Mouse (Mus musculus) megakaryocyte, embryonic 14.5 days (primary cell): ENCODE measurements around the gene Cog1.

Experiments
- FLI1 ChIP-seq: IDR thresholded peaks from 2 replicates; pipeline ENCODE4 v1.6.1; 2012; ENCODE audit warnings: low read length, inconsistent platforms, mixed read lengths
- GATA1 ChIP-seq: IDR thresholded peaks from 3 replicates; pipeline ENCODE4 v1.6.1; 2012; ENCODE audit warnings: mixed read lengths, low read length, inconsistent platforms, borderline replicate concordance

DNA sequence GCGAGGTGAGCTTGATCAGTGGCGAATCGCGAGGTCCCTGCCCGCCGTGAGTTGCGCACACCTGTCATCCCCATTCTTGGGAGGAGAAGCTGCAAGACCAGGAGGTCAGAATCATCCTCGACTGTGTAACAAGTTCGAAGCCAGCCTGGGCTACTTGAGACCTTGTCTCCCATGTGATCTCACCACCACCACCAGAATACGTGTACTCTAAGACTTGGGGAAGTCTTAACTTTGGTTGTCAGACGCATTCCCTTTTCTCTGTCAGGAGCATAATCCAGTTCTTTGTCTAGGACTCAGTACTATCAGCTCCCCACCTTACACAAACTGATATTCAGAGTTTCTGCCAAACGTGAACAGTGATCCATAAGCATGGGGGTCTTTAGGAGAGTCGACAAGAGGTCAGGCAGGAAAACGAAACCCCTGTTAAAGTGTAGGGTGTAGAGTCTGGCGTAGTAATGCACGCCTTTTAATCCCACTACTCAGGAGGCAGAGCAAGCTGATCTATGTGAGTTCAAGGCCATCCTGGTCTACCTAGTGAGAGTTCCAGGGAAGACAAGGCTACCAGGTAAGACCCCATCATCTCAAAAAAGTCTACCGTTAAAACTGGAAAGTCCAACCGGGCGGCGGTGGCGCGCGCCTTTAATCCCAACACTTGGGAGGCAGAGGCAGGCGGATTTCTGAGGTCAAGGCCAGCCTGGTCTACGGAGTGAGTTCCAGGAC, 35.9 kb downstream of the Cog1 start:
- TF ChIP-seq FLI1 (no peak), GATA1 (no peak)
